Mouse (Mus musculus) liver, embryonic 15.5 days (tissue): ENCODE results near the gene AI661453. TPM values are rescaled to one million over a fixed set of nuclear protein-coding genes. Genes with fewer than 3 reads are reported as not detected.

Experiments used
- ATAC-seq: fragments of 200-750 bp; cut with Nextera tagmentation; 2 replicates; pipeline ENCODE4 v1.8.0; 2017; ENCODE audit warnings: moderate number of reproducible peaks, mild to moderate bottlenecking, moderate library complexity; ENCODE audit not compliant: insufficient read depth
- H3K27ac ChIP-seq: fragments of 300-500 bp; sonication (generic); replicated peaks from 2 replicates; pipeline ENCODE4 v1.5.1; 2015; ENCODE audit warnings: mild to moderate bottlenecking, inconsistent platforms
- H3K27me3 ChIP-seq: fragments of 300-500 bp; sonication (generic); 2 replicates; pipeline ENCODE4 v1.6.1; 2015; ENCODE audit warnings: mild to moderate bottlenecking, inconsistent platforms
- H3K36me3 ChIP-seq: fragments of 300-500 bp; sonication (generic); replicated peaks from 2 replicates; pipeline ENCODE4 v1.6.1; 2015; ENCODE audit warnings: moderate library complexity, mild to moderate bottlenecking, inconsistent platforms
- H3K4me1 ChIP-seq: fragments of 300-500 bp; sonication (generic); replicated peaks from 2 replicates; pipeline ENCODE4 v1.6.1; 2015; ENCODE audit warnings: inconsistent platforms
- H3K4me2 ChIP-seq: fragments of 300-500 bp; sonication (generic); 2 replicates; pipeline ENCODE4 v1.6.1; 2015; ENCODE audit warnings: moderate library complexity, mild to moderate bottlenecking, inconsistent platforms
- H3K4me3 ChIP-seq: fragments of 300-500 bp; sonication (generic); replicated peaks from 2 replicates; pipeline ENCODE4 v1.5.1; 2015; ENCODE audit warnings: mild to moderate bottlenecking, inconsistent platforms
- H3K9ac ChIP-seq: fragments of 300-500 bp; sonication (generic); 2 replicates; pipeline ENCODE4 v1.6.1; 2015; ENCODE audit warnings: moderate library complexity, mild to moderate bottlenecking, inconsistent platforms
- H3K9me3 ChIP-seq: fragments of 300-500 bp; sonication (generic); replicated peaks from 2 replicates; pipeline ENCODE4 v1.6.1; 2016; ENCODE audit warnings: inconsistent platforms
- WGBS: fragments of 180-500 bp; shearing (Covaris S2); methylation state at CpG from one replicate; pipeline ENCODE4 v1.1.7; 2015; ENCODE audit warnings: mixed read lengths; ENCODE audit not compliant: insufficient replicate concordance; 5-methylcytosine and 5-hydroxymethylcytosine counted together
- polyA plus RNA-seq: library from polyadenylated mRNA; unstranded; fragments of >200 nt; fragmentation: Nextera tagmentation; extraction: Ambion mirVana; gene quantifications from 2 replicates; pipeline ENCODE4 v1.2.1, GENCODE M21; 2015

AI661453 gene
- polyA plus RNA-seq, 1 experiment from 2014 or later = 0.51 TPM

- no peaks in the 10 kb centered on the region for H3K27me3 ChIP-seq
- H3K4me3 ChIP-seq = no peak overlapping the region
- no peak overlapping the region for H3K9ac ChIP-seq
- H3K4me2 ChIP-seq = no peak overlapping the region
- no peak overlapping the region for H3K27ac ChIP-seq
- H3K4me1 ChIP-seq = peaks cover 58% of the 10 kb centered on the region
- 66% methylated on average over 13 of the region's 13 CpGs for WGBS
- no peaks in the 10 kb centered on the region for H3K36me3 ChIP-seq
- ATAC-seq = no peak
- no peaks in the 10 kb centered on the region for H3K9me3 ChIP-seq
These were observed 21.9 kb downstream of the AI661453 start for GRCm38 (mm10) chr17:47458310-47458709.

DNA sequence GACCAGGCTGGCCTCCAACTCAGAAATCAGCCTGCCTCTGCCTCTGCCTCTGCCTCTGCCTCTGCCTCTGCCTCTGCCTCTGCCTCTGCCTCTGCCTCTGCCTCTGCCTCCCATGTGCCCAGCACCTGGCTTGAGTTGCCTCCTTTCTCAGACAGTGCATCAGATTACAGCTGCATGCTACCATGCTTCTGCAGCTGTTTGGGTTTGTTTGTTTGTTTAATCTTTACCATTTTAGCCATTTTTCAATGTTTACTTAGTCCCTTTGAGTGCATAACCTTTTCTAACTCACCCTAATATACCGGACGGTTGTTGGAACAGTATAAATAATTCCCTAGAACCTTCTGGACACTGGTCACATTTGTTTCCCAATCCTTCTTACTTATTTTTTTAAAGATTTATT, 22.5 kb downstream of the AI661453 start:
- 79% methylated on average over 2 of the region's 2 CpGs for WGBS
- no peak overlapping the region for H3K9ac ChIP-seq
- H3K27me3 ChIP-seq = no peaks in the 10 kb centered on the region
- H3K27ac ChIP-seq = no peak overlapping the region
- no peak overlapping the region for H3K4me3 ChIP-seq
- H3K36me3 ChIP-seq = no peaks in the 10 kb centered on the region
- H3K9me3 ChIP-seq = no peaks in the 10 kb centered on the region
- H3K4me1 ChIP-seq = peaks cover 58% of the 10 kb centered on the region
- ATAC-seq = no peak
- H3K4me2 ChIP-seq = no peak overlapping the region

- H3K9ac ChIP-seq = no peak overlapping the region
- H3K36me3 ChIP-seq = no peaks in the 10 kb centered on the region
- H3K9me3 ChIP-seq = no peaks in the 10 kb centered on the region
- WGBS = 26% methylated on average over 3 of the region's 3 CpGs
- no peak for ATAC-seq
- H3K27me3 ChIP-seq = no peaks in the 10 kb centered on the region
- H3K4me1 ChIP-seq = peaks cover 58% of the 10 kb centered on the region
- no peak overlapping the region for H3K4me2 ChIP-seq
- no peak overlapping the region for H3K27ac ChIP-seq
- H3K4me3 ChIP-seq = no peak overlapping the region
These were observed 23.0 kb downstream of the AI661453 start for GRCm38 (mm10) chr17:47459341-47459919.

DNA sequence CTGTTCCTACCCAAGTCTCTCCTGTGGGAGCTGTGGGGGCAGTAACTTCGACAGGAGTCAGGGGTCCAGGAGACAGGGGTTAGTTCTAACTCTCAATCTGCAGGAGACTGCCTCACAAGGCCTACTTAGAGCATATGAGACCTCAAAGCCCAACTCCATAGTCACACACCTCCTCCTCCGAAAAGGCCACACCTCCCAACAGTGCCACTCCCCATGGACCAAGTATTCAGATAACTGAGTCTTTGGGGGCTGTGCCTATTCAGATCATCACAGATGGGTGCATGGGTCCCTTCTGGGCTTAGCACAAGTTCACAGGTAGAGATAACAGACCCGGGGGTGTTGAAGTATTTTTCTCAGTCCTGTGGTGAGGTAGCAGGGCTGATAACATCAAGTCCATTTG, 25.3 kb downstream of the AI661453 start:
- Histone ChIP-seq H3K36me3 (no peaks in the 10 kb centered on the region), H3K4me2 (no peak overlapping the region), H3K27me3 (peaks cover 15% of the 10 kb centered on the region; the same call in 1 of the 2 replicates), H3K4me1 (peaks cover 62% of the 10 kb centered on the region), H3K9me3 (no peaks in the 10 kb centered on the region), H3K4me3 (no peak overlapping the region), H3K9ac (no peak overlapping the region), H3K27ac (no peak overlapping the region)
- 35% methylated on average over 3 of the region's 3 CpGs for WGBS
- ATAC-seq = no peak

DNA sequence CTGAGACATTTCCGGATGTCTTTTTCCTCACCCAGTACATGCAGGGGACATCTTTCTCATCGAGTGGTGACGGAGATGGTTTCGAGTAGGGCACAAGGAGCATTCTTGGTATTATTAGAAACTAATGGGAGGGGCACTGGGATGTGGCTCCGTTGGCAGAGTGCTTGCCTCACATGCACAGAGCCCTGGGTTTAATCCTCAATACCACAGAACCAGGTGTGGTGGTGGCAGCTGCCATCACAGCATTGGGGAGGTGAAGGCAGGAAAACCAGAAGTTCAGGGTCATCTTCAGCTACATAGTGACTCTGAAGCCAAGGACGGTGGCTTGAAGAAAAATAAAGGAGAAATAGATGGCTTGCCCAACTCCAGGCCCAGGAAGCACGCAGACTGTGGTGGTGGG, 25.8 kb downstream of the AI661453 start:
- Histone ChIP-seq H3K36me3 (no peaks in the 10 kb centered on the region), H3K4me3 (no peak overlapping the region), H3K27me3 (peaks cover 20% of the 10 kb centered on the region; the same call in 1 of the 2 replicates), H3K4me1 (peaks cover 57% of the 10 kb centered on the region), H3K27ac (peak overlapping the region; percentile 53; the same call in 1 of the 2 replicates), H3K9ac (no peak overlapping the region), H3K4me2 (no peak overlapping the region), H3K9me3 (no peaks in the 10 kb centered on the region)
- whole genome bisulfite sequencing = 67% methylated on average over 7 of the region's 7 CpGs
- no peak for ATAC-seq

GRCm38 (mm10) chr17:47462728-47463388, 26.4 kb downstream of the AI661453 start:
- H3K9ac ChIP-seq = no peak overlapping the region
- H3K27me3 ChIP-seq = peaks cover 26% of the 10 kb centered on the region
- peak overlapping the region; percentile 53 for H3K27ac ChIP-seq
- H3K9me3 ChIP-seq = no peaks in the 10 kb centered on the region
- no peaks in the 10 kb centered on the region for H3K36me3 ChIP-seq
- peak; percentile 31; the same call in 1 of the 2 replicates for ATAC-seq
- WGBS = 46% methylated on average over 9 of the region's 9 CpGs
- H3K4me2 ChIP-seq = no peak overlapping the region
- peaks cover 57% of the 10 kb centered on the region for H3K4me1 ChIP-seq
- H3K4me3 ChIP-seq = no peak overlapping the region

DNA sequence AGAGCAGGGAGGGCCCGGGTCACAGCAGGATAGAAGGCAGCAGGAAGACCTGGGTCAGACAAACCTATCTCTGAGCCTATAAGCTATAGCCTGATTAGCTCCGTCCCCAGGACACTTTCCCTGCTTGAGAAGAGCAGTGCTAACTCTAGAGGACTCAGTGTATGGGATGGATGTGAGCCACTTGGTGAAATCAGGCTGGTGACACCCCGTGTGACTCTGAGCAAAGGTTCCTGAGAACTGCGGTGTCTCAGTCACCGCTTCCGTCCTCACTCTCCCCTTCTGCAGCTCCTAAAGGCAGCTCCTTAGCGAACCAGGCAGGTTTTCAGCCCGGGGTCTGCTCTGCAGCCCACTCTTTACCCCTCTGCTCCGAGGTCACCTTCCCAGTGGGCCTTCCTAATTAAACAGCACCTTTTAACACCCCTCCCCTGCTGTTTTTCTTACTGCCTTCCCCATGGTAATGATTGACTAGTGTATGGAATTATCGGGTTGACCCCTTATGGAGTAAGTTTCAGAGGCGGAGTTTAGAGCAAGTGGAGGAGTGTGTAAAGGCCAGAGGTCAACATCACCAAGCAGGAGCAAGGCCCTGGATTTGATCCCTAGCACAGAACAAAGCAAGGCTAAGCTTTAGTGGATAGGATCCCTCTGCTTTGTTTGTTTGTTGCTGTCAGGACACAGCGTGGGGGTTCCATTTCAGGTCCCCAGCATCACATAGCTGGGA, 28.0 kb downstream of the AI661453 start:
- Histone ChIP-seq H3K36me3 (no peaks in the 10 kb centered on the region), H3K9ac (no peak overlapping the region), H3K4me3 (no peak overlapping the region), H3K4me1 (peaks cover 64% of the 10 kb centered on the region), H3K27me3 (peaks cover 42% of the 10 kb centered on the region), H3K4me2 (no peak overlapping the region), H3K27ac (peak overlapping the region; percentile 65), H3K9me3 (no peaks in the 10 kb centered on the region)
- peak; percentile 67 for ATAC-seq
- WGBS = 55% methylated on average over 12 of the region's 12 CpGs

- 0 out of 2 replicates have a peak, but pooled peaks have one; percentile 2 for ATAC-seq
- Histone ChIP-seq H3K4me1 (peaks cover 58% of the 10 kb centered on the region), H3K27ac (peak overlapping the region; percentile 41; the same call in 1 of the 2 replicates), H3K4me2 (no peak overlapping the region), H3K4me3 (no peak overlapping the region), H3K9me3 (no peaks in the 10 kb centered on the region), H3K9ac (no peak overlapping the region), H3K36me3 (no peaks in the 10 kb centered on the region), H3K27me3 (peaks cover 46% of the 10 kb centered on the region)
- WGBS = 63% methylated on average over 11 of the region's 11 CpGs
These were observed 28.6 kb downstream of the AI661453 start for GRCm38 (mm10) chr17:47465016-47465415.

DNA sequence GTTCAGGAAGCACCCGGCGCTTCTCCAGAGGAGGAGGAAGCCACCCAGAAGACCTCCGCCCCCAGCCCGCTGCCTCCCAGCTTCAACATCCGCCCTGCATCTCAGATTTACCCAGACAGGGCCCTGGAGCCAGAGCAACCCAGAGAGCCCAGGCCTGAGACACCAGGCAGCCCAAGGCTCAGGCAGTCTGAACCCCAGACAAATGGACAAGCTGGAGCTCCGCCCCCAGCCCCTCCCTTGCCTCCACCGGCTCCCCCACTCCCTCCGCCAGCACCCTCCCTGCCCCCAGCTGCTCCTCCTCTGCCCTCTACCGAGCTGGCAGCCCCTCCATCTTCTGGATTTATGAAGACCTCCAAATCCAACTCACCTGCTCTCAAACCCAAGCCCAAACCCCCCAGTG, 29.9 kb downstream of the AI661453 start:
- WGBS = 49% methylated on average over 9 of the region's 9 CpGs
- Histone ChIP-seq H3K4me2 (no peak overlapping the region), H3K4me3 (no peak overlapping the region), H3K4me1 (peaks cover 55% of the 10 kb centered on the region), H3K27me3 (peaks cover 46% of the 10 kb centered on the region), H3K9me3 (no peaks in the 10 kb centered on the region), H3K9ac (no peak overlapping the region), H3K36me3 (no peaks in the 10 kb centered on the region), H3K27ac (no peak overlapping the region)
- no peak for ATAC-seq

GRCm38 (mm10) chr17:47467659-47468058, 31.2 kb downstream of the AI661453 start:
- Histone ChIP-seq H3K9ac (no peak overlapping the region), H3K36me3 (no peaks in the 10 kb centered on the region), H3K4me1 (peaks cover 45% of the 10 kb centered on the region), H3K4me3 (no peak overlapping the region), H3K4me2 (no peak overlapping the region), H3K9me3 (no peaks in the 10 kb centered on the region), H3K27ac (no peak overlapping the region), H3K27me3 (peaks cover 46% of the 10 kb centered on the region)
- ATAC-seq = no peak
- 62% methylated on average over 11 of the region's 11 CpGs for WGBS

DNA sequence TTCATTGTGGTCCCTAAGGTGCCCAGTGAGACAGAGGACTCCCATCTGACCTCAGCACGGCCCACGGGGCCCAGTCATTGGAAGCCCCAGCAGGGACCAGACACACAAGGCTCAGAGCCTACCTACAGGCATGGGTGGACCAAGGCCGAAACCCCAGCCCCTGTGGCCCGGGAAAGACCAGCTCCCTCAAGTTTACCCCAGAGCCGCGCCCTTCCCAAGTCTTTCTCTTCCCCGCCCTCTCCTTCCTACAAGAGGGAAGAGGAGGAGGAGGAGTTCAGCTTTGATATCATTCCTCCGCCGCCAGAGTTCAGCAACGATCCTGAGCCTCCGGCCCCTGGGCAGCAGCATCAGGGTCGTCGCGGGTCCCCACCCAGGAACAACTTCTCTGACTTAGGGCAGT, 31.6 kb downstream of the AI661453 start:
- Histone ChIP-seq H3K36me3 (no peaks in the 10 kb centered on the region), H3K4me1 (peaks cover 43% of the 10 kb centered on the region), H3K27me3 (peaks cover 46% of the 10 kb centered on the region), H3K27ac (no peak overlapping the region), H3K4me3 (no peak overlapping the region; the same call in 1 of the 2 replicates), H3K9ac (no peak overlapping the region), H3K4me2 (peak overlapping the region; percentile 52), H3K9me3 (no peaks in the 10 kb centered on the region)
- no peak for ATAC-seq
- 28% methylated on average over 14 of the region's 14 CpGs for WGBS
